28 mouse cellular contexts compared by ENCODE assay signal in the genomic region with DNA sequence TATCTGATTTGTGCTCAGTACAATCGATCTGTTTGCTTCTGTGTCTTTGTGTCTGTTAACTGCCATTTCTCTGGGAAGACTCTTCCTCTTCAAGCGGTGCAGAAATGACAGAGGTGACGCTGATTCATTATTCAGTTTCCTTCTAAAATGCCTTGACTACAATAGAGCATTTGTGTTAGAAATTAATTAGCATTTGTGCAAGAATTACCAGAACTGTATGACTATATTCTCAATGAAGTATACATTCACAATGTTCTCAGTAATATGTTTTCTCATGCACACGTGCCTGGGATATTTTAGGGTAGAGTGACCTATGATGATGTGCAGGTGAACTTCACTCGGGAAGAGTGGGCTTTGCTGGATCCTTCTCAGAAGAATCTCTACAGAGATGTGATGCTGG. TPM values are rescaled to one million over a fixed set of nuclear protein-coding genes. Genes with fewer than 3 reads are reported as not detected.
"Had no signal": no experiment of that assay in that cellular context is flagged by ENCODE, and none has a peak within 500 bp of the region (broad histone marks: within the 10 kb centered on the region; RNA-seq: fewer than 3 reads in every experiment).

TSS of gene Gm10130 (plus strand) at position 301 of the 400 bp plus-strand sequence.

- H3K4me3 ChIP-seq: heart, adult 2 months; heart, embryonic 13.5 days; heart, embryonic 15.5 days; hindbrain, embryonic 10.5 days; hindbrain, embryonic 12.5 days; intestine, embryonic 15.5 days; kidney, embryonic 15.5 days; layer of hippocampus, adult 2 months; left cerebral cortex, adult 2 months; limb, embryonic 10.5 days; limb, embryonic 12.5 days; liver, embryonic 13.5 days had no signal

- ATAC-seq: hindbrain, embryonic 16.5 days; inflammation-experienced regulatory T-cells, adult 6 months; intestine, embryonic 15.5 days; intestine, postnatal 0 days had no signal

- H3K27ac ChIP-seq: heart, adult 2 months; heart, embryonic 13.5 days; heart, embryonic 15.5 days; hindbrain, embryonic 10.5 days; hindbrain, embryonic 12.5 days; hindbrain, embryonic 14.5 days; intestine, embryonic 15.5 days; kidney, embryonic 15.5 days; kidney, postnatal 0 days; layer of hippocampus, adult 2 months; left cerebral cortex, adult 2 months; limb, embryonic 10.5 days; limb, embryonic 12.5 days; liver, embryonic 13.5 days had no signal

- H3K4me1 ChIP-seq: heart, embryonic 13.5 days; heart, embryonic 15.5 days; hindbrain, embryonic 10.5 days; hindbrain, embryonic 12.5 days; intestine, embryonic 15.5 days; kidney, embryonic 15.5 days; limb, embryonic 10.5 days; limb, embryonic 12.5 days; liver, embryonic 13.5 days had no signal

- DNase-seq: gastrocnemius, postnatal 14 days; gastrocnemius, postnatal 36 days; heart, adult 11 months; heart, adult 2 months; heart, postnatal 14 days; heart, postnatal 36 days; kidney, adult 2 months; kidney, adult 9 months; kidney, postnatal 14 days; kidney, postnatal 36 days; liver; liver, embryonic 13.5 days had no signal

RNA-seq across cellular contexts. Expression of gene Gm10130, which starts in this region (rescaled TPM):
- total RNA-seq: heart, postnatal 14 days had no signal
- polyA plus RNA-seq: gonadal fat pad, adult 2 months; heart, adult 2 months; heart, embryonic 15.5 days; kidney, adult 2 months had no signal
